8 mouse cellular contexts compared by ENCODE assay signal in the genomic region with DNA sequence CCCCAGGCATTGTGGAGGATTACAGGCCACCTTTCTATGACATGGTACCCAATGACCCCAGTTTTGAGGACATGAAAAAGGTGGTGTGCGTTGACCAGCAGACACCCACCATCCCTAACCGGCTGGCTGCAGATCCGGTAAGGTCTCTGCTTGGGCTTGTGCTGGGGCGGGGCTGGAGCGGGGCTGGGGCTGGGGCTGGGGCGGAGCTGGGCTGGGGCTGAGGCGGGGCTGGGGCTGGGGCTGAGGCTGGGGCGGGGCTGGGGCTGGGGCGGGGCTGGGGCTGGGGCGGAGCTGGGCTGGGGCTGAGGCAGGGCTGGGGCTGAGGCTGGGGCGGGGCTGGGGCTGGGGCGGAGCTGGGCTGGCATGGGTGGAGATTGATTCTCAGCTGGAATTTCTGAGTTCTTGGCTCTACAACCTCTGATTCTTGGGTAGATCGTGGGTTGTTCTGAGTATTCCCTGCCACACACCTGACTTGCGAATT. TPM values are rescaled to one million over a fixed set of nuclear protein-coding genes. Genes with fewer than 3 reads are reported as not detected.
DNase-seq lines count a peak whose midpoint lies in the region; ATAC-seq and TF ChIP-seq lines count a peak whose summit lies in the region.
"Had no signal": no experiment of that assay in that cellular context is flagged by ENCODE, and none has a peak within 500 bp of the region (broad histone marks: within the 10 kb centered on the region; RNA-seq: fewer than 3 reads in every experiment).

No protein-coding gene starts in this region.

- H3K4me2 ChIP-seq in CH12.LX (ENCODE audit: insufficient read depth, low read depth, poor library complexity, severe bottlenecking), result 0 out of 2 replicates have a peak overlapping the region, but pooled peaks have one; percentile 16
- H3K4me2 ChIP-seq in lung, embryonic 15.5 days, result no peak overlapping the region

- peak; percentile 56 for DNase-seq in CH12.LX (ENCODE audit: extremely low read depth)
- DNase-seq in gastrocnemius, postnatal 10 days, result peak; percentile 60
- DNase-seq in kidney, adult 18-20 months, result peak; percentile 76
- DNase-seq in thymus, postnatal 10 days (ENCODE audit: low spot score in 2 of 2), result peak; percentile 54 to 55
- DNase-seq in layer of hippocampus, adult 2 months (ENCODE audit: low spot score in 2 of 2), result no peak

- peaks cover 28 to 85% of the 10 kb centered on the region in 2 experiments for H3K4me1 ChIP-seq in CH12.LX (ENCODE audit: control insufficient read depth in 1 of 2, insufficient read depth in 2 of 2)
- H3K4me1 ChIP-seq in lung, embryonic 15.5 days, result peaks cover 61% of the 10 kb centered on the region

- ATAC-seq in activated CD4-positive, CD25-positive, alpha-beta regulatory T cell, adult 4 months, result peak; percentile 16
- ATAC-seq in lung, embryonic 15.5 days (ENCODE audit: borderline replicate concordance, extremely low read depth, low FRiP score, low TSS enrichment), result peak; percentile 47

- no peak for TF ChIP-seq CTCF in CH12.LX (conservative IDR thresholded peaks at IDR 0.05 in 1 of 2, IDR thresholded peaks at IDR 0.05 in 1 of 2; ENCODE audit: low read depth in 2 of 2, low read length in 2 of 2)
- TF ChIP-seq CTCF in layer of hippocampus, adult 2 months (conservative IDR thresholded peaks at IDR 0.05), result no peak

- dilution Hi-C loops in CH12.LX (cut with MboI; ENCODE audit: extremely low pct_ligation_motif_present, extremely low pct_unique_long_range_greater_than_20kb, low sequenced_read_pairs), result no loop called here

- no peak overlapping the region for H3K4me3 ChIP-seq in CH12.LX (replicated peaks in 1 of 3; ENCODE audit: low read depth in 2 of 3, low read length in 2 of 3, poor library complexity in 1 of 3)
- no peak overlapping the region for H3K4me3 ChIP-seq in lung, embryonic 15.5 days
- no peak overlapping the region for H3K4me3 ChIP-seq in layer of hippocampus, adult 2 months

- in situ Hi-C loops in CH12.LX (cut with MboI; ENCODE audit: low pct_ligation_motif_present, low pct_unique_long_range_greater_than_20kb, low sequenced_read_pairs), result no loop called here

- no peak overlapping the region for H3K9ac ChIP-seq in CH12.LX (ENCODE audit: insufficient read depth, low read depth)
- no peak overlapping the region for H3K9ac ChIP-seq in lung, embryonic 15.5 days

- no peaks in the 10 kb centered on the region for H3K79me2 ChIP-seq in CH12.LX (replicated peaks; ENCODE audit: control insufficient read depth, extremely low read depth, insufficient read depth, poor library complexity, severe bottlenecking)

- no peaks in the 10 kb centered on the region for H3K27me3 ChIP-seq in CH12.LX (replicated peaks)
- H3K27me3 ChIP-seq in lung, embryonic 15.5 days, result no peaks in the 10 kb centered on the region

- TF ChIP-seq EP300 in CH12.LX (IDR thresholded peaks at IDR 0.05; ENCODE audit: low read length), result no peak

- TF ChIP-seq RAD21 in CH12.LX (IDR thresholded peaks at IDR 0.05; ENCODE audit: low read depth, low read length), result no peak

- TF ChIP-seq POLR2A in CH12.LX (IDR thresholded peaks at IDR 0.05; ENCODE audit: low read depth, low read length), result 0 out of 2 replicates have a peak, but pooled peaks have one; percentile 20

- no peaks in the 10 kb centered on the region for H3K9me3 ChIP-seq in CH12.LX (replicated peaks; ENCODE audit: low read length)
- H3K9me3 ChIP-seq in lung, embryonic 15.5 days, result no peaks in the 10 kb centered on the region

- 4% methylated on average over 10 of the region's 14 CpGs for WGBS in lung, embryonic 15.5 days

- H3K27ac ChIP-seq in CH12.LX (ENCODE audit: insufficient read depth, low read depth), result no peak overlapping the region
- H3K27ac ChIP-seq in lung, embryonic 15.5 days, result no peak overlapping the region
- no peak overlapping the region for H3K27ac ChIP-seq in layer of hippocampus, adult 2 months

- H3K36me3 ChIP-seq in CH12.LX (replicated peaks in 1 of 2; ENCODE audit: control insufficient read depth in 1 of 2, insufficient read depth in 1 of 2, low read length in 1 of 2), result peaks cover 0 to 33% of the 10 kb centered on the region in 2 experiments
- H3K36me3 ChIP-seq in lung, embryonic 15.5 days, result peaks cover 13% of the 10 kb centered on the region; the same call in 1 of the 2 replicates

TF ChIP-seq in CH12.LX, 34 proteins besides CTCF, POLR2A, EP300 and RAD21:
- TF ChIP-seq JUN (IDR thresholded peaks at IDR 0.05; ENCODE audit: insufficient read depth, low read depth, low read length) (no peak), PAX5 (IDR thresholded peaks at IDR 0.05; ENCODE audit: low read length) (no peak), USF2 (conservative IDR thresholded peaks at IDR 0.05; ENCODE audit: low read depth, low read length) (no peak), SIN3A (IDR thresholded peaks at IDR 0.05; ENCODE audit: low read length) (no peak), MYC (IDR thresholded peaks at IDR 0.05; ENCODE audit: low read depth, low read length) (no peak), TCF12 (IDR thresholded peaks at IDR 0.05; ENCODE audit: low read depth, low read length) (no peak), BHLHE40 (IDR thresholded peaks at IDR 0.05; ENCODE audit: low read depth, low read length) (no peak), ZKSCAN1 (IDR thresholded peaks at IDR 0.05; ENCODE audit: borderline replicate concordance, low read depth, low read length) (no peak), ZMIZ1 (IDR thresholded peaks at IDR 0.05; ENCODE audit: low read depth, low read length) (no peak)
TF ChIP-seq in CH12.LX: peak in this region for 0.

RNA-seq across cellular contexts. Expression of gene Acvrl1, which starts 12.8 kb away (rescaled TPM):
- total RNA-seq in CH12.LX (2012; rRNA removed) (2.8 and 5.2 TPM in 2 replicates), CH12.LX (2014; rRNA removed) (4.0 and 6.3 TPM in 2 replicates)
- 9.5 and 10.3 TPM in 2 replicates for polyA plus RNA-seq in CH12.LX (2012; ENCODE audit: insufficient read length, low read depth)
- 1 to 10 TPM; 1.6 to 2.7 TPM for polyA plus RNA-seq in activated CD4-positive, CD25-positive, alpha-beta regulatory T cell, adult 4 months (2017; shearing (Covaris generic))
- total RNA-seq in gastrocnemius, postnatal 10 days (2021), result 10 to 100 TPM; 15.1 to 18.2 TPM
- polyA plus RNA-seq in lung, embryonic 15.5 days (2015; fragmentation: Nextera tagmentation; extraction: Ambion mirVana), result 68.2 and 72.4 TPM in 2 replicates
- total RNA-seq in layer of hippocampus, adult 2 months (2021), result 10 to 100 TPM; 11.2 to 11.4 TPM

RNA-seq across cellular contexts. Expression of gene Ankrd33, which starts 25.5 kb away (rescaled TPM):
- total RNA-seq in CH12.LX (2012; rRNA removed) (not detected in 2 replicates), CH12.LX (2014; rRNA removed) (not detected in 2 replicates)
- not detected in 2 replicates for polyA plus RNA-seq in CH12.LX (2012; ENCODE audit: insufficient read length, low read depth)
- polyA plus RNA-seq in activated CD4-positive, CD25-positive, alpha-beta regulatory T cell, adult 4 months (2017; shearing (Covaris generic)), result not detected
- not detected for total RNA-seq in gastrocnemius, postnatal 10 days (2021)
- not detected in 2 replicates for polyA plus RNA-seq in lung, embryonic 15.5 days (2015; fragmentation: Nextera tagmentation; extraction: Ambion mirVana)
- total RNA-seq in layer of hippocampus, adult 2 months (2021), result not detected
- total RNA-seq: gastrocnemius, postnatal 36 days had no signal

RNA-seq across cellular contexts. Expression of gene Acvr1b, which starts 32.8 kb away (rescaled TPM):
- total RNA-seq in CH12.LX (2012; rRNA removed), result 3.3 and 4.8 TPM in 2 replicates
- total RNA-seq in CH12.LX (2014; rRNA removed), result 2.6 and 2.9 TPM in 2 replicates
- polyA plus RNA-seq in CH12.LX (2012; ENCODE audit: insufficient read length, low read depth), result 2.7 TPM in 2 replicates
- 1 to 10 TPM; 3.5 to 3.6 TPM for polyA plus RNA-seq in activated CD4-positive, CD25-positive, alpha-beta regulatory T cell, adult 4 months (2017; shearing (Covaris generic))
- 10 to 100 TPM; 21.7 to 22.4 TPM for total RNA-seq in gastrocnemius, postnatal 10 days (2021)
- polyA plus RNA-seq in lung, embryonic 15.5 days (2015; fragmentation: Nextera tagmentation; extraction: Ambion mirVana), result 5.9 and 6.0 TPM in 2 replicates
- total RNA-seq in layer of hippocampus, adult 2 months (2021), result 10 to 100 TPM; 85.1 to 87.8 TPM

Comparison
In these comparisons a context has a peak if more than half of its experiments do, and no peak if none do; other contexts are left out.
1. DNase-seq: peak in CH12.LX (single experiment), gastrocnemius, postnatal 10 days (single experiment), kidney, adult 18-20 months (single experiment) and thymus, postnatal 10 days (2 of 2); none in layer of hippocampus, adult 2 months (0 of 2).